Mouse (Mus musculus) cerebellum, adult 2 months (tissue): ENCODE measurements around the gene Myrip.

ENCODE experiments used
- CTCF ChIP-seq: fragments of 200-500 bp; IDR thresholded peaks from 2 replicates; pipeline ENCODE4 v1.5.1; 2011; ENCODE audit warnings: low read depth, mild to moderate bottlenecking, control low read depth, low read length, moderate library complexity, borderline replicate concordance; ENCODE audit not compliant: insufficient read depth
- POLR2A ChIP-seq: fragments of 200-500 bp; IDR thresholded peaks from 2 replicates; pipeline ENCODE4 v1.6.1; 2011; ENCODE audit warnings: low read length, control low read depth, borderline replicate concordance; ENCODE audit not compliant: insufficient read depth

- TF ChIP-seq POLR2A = no peak
- TF ChIP-seq CTCF = no peak
Observed at GRCm38 (mm10) chr9:120518946-120519345, 217.6 kb downstream of the Myrip start.
